In genomic region chr13:37302877-37303276, GRCm38 (mm10) we compare ENCODE assay signal across 15 mouse cellular contexts.
"Had no signal": no experiment of that assay in that cellular context is flagged by ENCODE, and none has a peak within 500 bp of the region (broad histone marks: within the 10 kb centered on the region; RNA-seq: fewer than 3 reads in every experiment).

No protein-coding gene starts in this region.

- H3K27ac ChIP-seq: layer of hippocampus, adult 2 months; limb, embryonic 15.5 days; liver, embryonic 12.5 days; midbrain, embryonic 15.5 days; neural tube, embryonic 13.5 days had no signal

- H3K27me3 ChIP-seq: limb, embryonic 15.5 days; liver, embryonic 12.5 days; midbrain, embryonic 15.5 days; neural tube, embryonic 13.5 days had no signal

- H3K9me3 ChIP-seq: limb, embryonic 15.5 days; liver, embryonic 12.5 days; midbrain, embryonic 15.5 days; neural tube, embryonic 13.5 days had no signal

- H3K4me2 ChIP-seq: limb, embryonic 15.5 days; liver, embryonic 12.5 days; lung, embryonic 14.5 days; midbrain, embryonic 11.5 days; midbrain, embryonic 15.5 days; neural tube, embryonic 13.5 days had no signal

- H3K4me1 ChIP-seq: limb, embryonic 15.5 days; liver, embryonic 12.5 days; midbrain, embryonic 15.5 days; neural tube, embryonic 13.5 days had no signal

- DNase-seq: kidney, adult 9 months; kidney, postnatal 10 days; kidney, postnatal 4 days; left cerebral cortex, postnatal 4 days; lung, embryonic 14.5 days; lung, postnatal 10 days; lung, postnatal 4 days; right cerebral cortex, postnatal 14 days; thymus, postnatal 36 days had no signal

- ATAC-seq: liver, embryonic 12.5 days; midbrain, embryonic 15.5 days had no signal

- H3K4me3 ChIP-seq: layer of hippocampus, adult 2 months; limb, embryonic 15.5 days; liver, embryonic 12.5 days; midbrain, embryonic 15.5 days; neural tube, embryonic 13.5 days had no signal

- H3K36me3 ChIP-seq: limb, embryonic 15.5 days; liver, embryonic 12.5 days; midbrain, embryonic 15.5 days; neural tube, embryonic 13.5 days had no signal

- H3K9ac ChIP-seq: limb, embryonic 15.5 days; liver, embryonic 12.5 days; lung, embryonic 14.5 days; midbrain, embryonic 15.5 days; neural tube, embryonic 13.5 days had no signal
